Mouse (Mus musculus) ES-Bruce4 (cell line): ENCODE results near the gene Ptpn1.

Experiments
- CTCF ChIP-seq: IDR thresholded peaks from one replicate; pipeline ENCODE4 v1.8.1; 2011; ENCODE audit warnings: low read depth, low read length
- EP300 ChIP-seq: IDR thresholded peaks from 2 replicates; pipeline ENCODE4 v1.6.1; 2011; ENCODE audit warnings: low read depth, low read length; ENCODE audit not compliant: insufficient read depth
- POLR2A ChIP-seq: IDR thresholded peaks from one replicate; pipeline ENCODE4 v1.8.1; 2011; ENCODE audit warnings: low read length; ENCODE audit not compliant: insufficient read depth

- TF ChIP-seq CTCF = no peak
- TF ChIP-seq POLR2A = no peak
- no peak for TF ChIP-seq EP300
Measured at GRCm38 (mm10) chr2:167919081-167919480, 12.8 kb upstream of the Ptpn1 start.
